Mouse (Mus musculus) megakaryocyte, embryonic 14.5 days (primary cell): Measurements from ENCODE around the gene 1700037C18Rik. TPM values are rescaled to one million over a fixed set of nuclear protein-coding genes. Genes with fewer than 3 reads are reported as not detected.

ENCODE experiments used
- H3K27me3 ChIP-seq: replicated peaks from 2 replicates; pipeline ENCODE3; 2012; ENCODE audit warnings: inconsistent platforms
- H3K36me3 ChIP-seq: replicated peaks from 2 replicates; pipeline ENCODE3; 2012; ENCODE audit warnings: low read length, inconsistent platforms, mixed read lengths
- H3K4me1 ChIP-seq: 2 replicates; pipeline ENCODE4 v1.6.1; 2012; ENCODE audit warnings: inconsistent platforms
- H3K4me3 ChIP-seq: replicated peaks from 2 replicates; pipeline ENCODE3; 2012; ENCODE audit warnings: moderate library complexity, mild to moderate bottlenecking, inconsistent platforms
- H3K9me3 ChIP-seq: 2 replicates; pipeline ENCODE4 v1.6.1; 2012; ENCODE audit warnings: inconsistent platforms
- FLI1 ChIP-seq: IDR thresholded peaks from 2 replicates; pipeline ENCODE4 v1.6.1; 2012; ENCODE audit warnings: low read length, inconsistent platforms, mixed read lengths
- GATA1 ChIP-seq: IDR thresholded peaks from 3 replicates; pipeline ENCODE4 v1.6.1; 2012; ENCODE audit warnings: mixed read lengths, low read length, inconsistent platforms, borderline replicate concordance
- polyA plus RNA-seq: library from polyadenylated mRNA; stranded (reverse); fragments of >175 nt; gene quantifications from 2 replicates; pipeline ENCODE4 v1.2.3, GENCODE M21; 2012; ENCODE audit warnings: low replicate concordance; ENCODE audit not compliant: insufficient read depth

1700037C18Rik gene
- polyA plus RNA-seq, 1 experiment, result 18.9 TPM

DNA sequence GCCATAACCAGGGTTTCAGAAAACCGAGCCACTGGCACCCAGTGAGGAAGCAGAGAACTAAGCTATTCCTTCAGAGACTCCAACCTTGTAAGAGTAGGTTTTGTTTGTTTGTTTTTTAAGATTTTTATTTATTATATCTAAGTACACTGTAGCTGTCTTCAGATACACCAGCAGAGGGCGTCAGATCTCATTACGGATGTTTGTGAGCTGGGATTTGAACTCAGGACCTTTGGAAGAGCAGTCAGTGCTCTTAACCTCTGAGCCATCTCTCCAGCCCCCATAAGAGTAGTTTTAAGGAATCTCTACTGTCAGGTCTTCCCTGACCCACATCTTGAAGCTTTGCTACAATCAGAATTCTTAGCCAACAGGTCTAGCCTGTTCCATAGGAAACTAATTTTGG lies 60.1 kb downstream of the 1700037C18Rik start:
- Histone ChIP-seq H3K36me3 (peaks cover 26% of the 10 kb centered on the region), H3K9me3 (no peaks in the 10 kb centered on the region), H3K4me3 (peak overlapping the region; percentile 81), H3K27me3 (no peaks in the 10 kb centered on the region), H3K4me1 (peaks cover 71% of the 10 kb centered on the region)
- no peak for TF ChIP-seq GATA1
- no peak for TF ChIP-seq FLI1

DNA sequence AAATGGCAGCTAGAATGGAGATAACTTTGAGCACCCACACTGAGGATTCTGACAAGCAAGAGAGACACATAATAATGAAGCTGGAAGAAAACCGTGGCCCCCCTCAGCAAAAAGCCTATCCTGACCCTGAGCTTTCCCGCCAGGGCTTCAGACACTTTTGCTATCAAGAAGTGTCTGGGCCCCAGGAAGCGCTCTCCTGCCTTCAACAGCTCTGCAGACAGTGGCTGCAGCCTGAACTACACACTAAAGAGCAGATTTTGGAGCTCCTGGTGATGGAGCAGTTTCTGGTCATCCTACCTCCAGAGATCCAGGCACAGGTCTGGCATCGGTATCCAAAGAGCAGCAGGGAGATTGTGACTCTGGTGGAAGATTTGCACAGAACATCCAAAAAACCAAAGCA lies 60.6 kb downstream of the 1700037C18Rik start:
- TF ChIP-seq FLI1 (no peak), GATA1 (no peak)
- Histone ChIP-seq H3K4me3 (peak overlapping the region; percentile 100), H3K9me3 (no peaks in the 10 kb centered on the region), H3K4me1 (peaks cover 72% of the 10 kb centered on the region), H3K27me3 (no peaks in the 10 kb centered on the region), H3K36me3 (peaks cover 21% of the 10 kb centered on the region)

DNA sequence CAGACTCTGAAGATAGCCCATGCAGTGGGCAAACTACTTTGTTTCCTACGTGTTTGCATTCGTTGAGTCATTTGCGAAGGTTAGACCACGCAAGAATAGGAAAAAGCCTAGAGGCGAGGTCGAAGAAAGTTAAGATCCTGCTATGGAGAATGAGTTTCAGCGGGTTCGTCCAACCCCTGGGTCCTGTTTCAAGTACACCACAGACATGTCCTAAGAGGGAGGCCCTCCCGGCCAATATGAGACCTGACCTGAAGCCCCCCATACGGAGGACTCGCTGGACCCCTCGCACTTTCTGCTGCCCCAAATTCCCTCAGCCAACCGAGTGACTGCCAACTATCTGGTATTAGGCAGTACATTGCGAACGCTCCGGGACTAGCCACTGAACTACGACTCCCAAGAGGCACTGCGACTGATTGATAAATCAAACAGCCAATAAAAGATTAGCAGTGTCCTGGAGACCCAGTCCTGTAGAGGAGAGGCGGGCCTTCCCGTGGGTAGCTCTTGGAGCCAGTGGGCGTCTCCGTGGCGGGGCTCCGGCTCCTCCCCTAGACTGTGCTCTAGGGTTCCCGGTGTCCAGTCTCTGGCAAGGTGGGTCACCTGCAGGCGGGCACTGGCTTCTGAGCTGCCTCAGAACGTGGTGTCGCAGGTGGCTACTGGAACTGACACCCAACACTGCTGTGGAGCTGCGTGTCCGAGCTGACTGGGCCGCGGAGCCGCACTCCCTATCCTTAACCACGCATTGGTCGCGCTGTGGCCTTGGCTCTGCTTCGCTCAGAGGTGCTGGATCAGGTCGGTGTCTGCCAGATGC lies 61.6 kb downstream of the 1700037C18Rik start, which contains the start of gene Zfp174:
Zfp174 (plus strand) TSS at position 558 of the 808 bp plus-strand sequence.
- H3K27me3 ChIP-seq, result no peaks in the 10 kb centered on the region
- H3K36me3 ChIP-seq, result peaks cover 17% of the 10 kb centered on the region
- peaks cover 75% of the 10 kb centered on the region for H3K4me1 ChIP-seq
- TF ChIP-seq FLI1 (no peak), GATA1 (no peak)
- peak within 1 kb of the TSS; percentile 100 for H3K4me3 ChIP-seq
- no peaks in the 10 kb centered on the region for H3K9me3 ChIP-seq

Other genes with a start within 250 kb of the 1700037C18Rik start
- 0.38 TPM in 1 of 2 replicates, not detected in the other for gene Mefv, start 190.6 kb downstream of the 1700037C18Rik start, polyA plus RNA-seq
- 2.8 and 8.0 TPM in 2 replicates for gene Zfp263, start 164.6 kb downstream of the 1700037C18Rik start, polyA plus RNA-seq
- gene Olfr15, start 77.8 kb downstream of the 1700037C18Rik start, polyA plus RNA-seq, result not detected in 2 replicates
- gene Zfp174, start 61.4 kb downstream of the 1700037C18Rik start, polyA plus RNA-seq, result 0.11 and 0.54 TPM in 2 replicates
- 30.2 and 49.6 TPM in 2 replicates for gene Naa60, start 36.3 kb downstream of the 1700037C18Rik start, polyA plus RNA-seq
- gene Zfp597, start 24.1 kb downstream of the 1700037C18Rik start, polyA plus RNA-seq, result 0.77 and 3.0 TPM in 2 replicates
- gene Gm20695, start 24.0 kb downstream of the 1700037C18Rik start, polyA plus RNA-seq, result not detected in 2 replicates
- gene Cluap1, start 112 bp upstream of the 1700037C18Rik start, polyA plus RNA-seq, result 17.0 TPM in 1 of 2 replicates, not detected in the other
- 0.31 TPM in 1 of 2 replicates, not detected in the other for gene Nlrc3, start 67.9 kb upstream of the 1700037C18Rik start, polyA plus RNA-seq
- gene Slx4, start 95.1 kb upstream of the 1700037C18Rik start, polyA plus RNA-seq, result 15.6 and 19.8 TPM in 2 replicates
- not detected in 2 replicates for gene Dnase1, start 128.3 kb upstream of the 1700037C18Rik start, polyA plus RNA-seq
- 147 and 152 TPM in 2 replicates for gene Trap1, start 169.1 kb upstream of the 1700037C18Rik start, polyA plus RNA-seq